Mouse (Mus musculus) bone marrow macrophage, adult 2 months (primary cell): Measurements from ENCODE around the gene Tpk1. TPM values are rescaled to one million over a fixed set of nuclear protein-coding genes. Genes with fewer than 3 reads are reported as not detected.
A peak's percentile ranks its signal among the peaks of the same experiment; 100 is the strongest.

Source experiments
- H3K27ac ChIP-seq: 2 replicates; pipeline ENCODE4 v1.5.1; 2012; ENCODE audit warnings: low read depth, low read length; ENCODE audit not compliant: insufficient read depth
- H3K4me1 ChIP-seq: 2 replicates; pipeline ENCODE4 v1.6.1; 2012; ENCODE audit warnings: low read length; ENCODE audit not compliant: control insufficient read depth, insufficient read depth
- H3K4me3 ChIP-seq: 2 replicates; pipeline ENCODE4 v1.5.1; 2012; ENCODE audit warnings: mild to moderate bottlenecking, low read length, moderate library complexity; ENCODE audit not compliant: insufficient read depth
- CTCF ChIP-seq: IDR thresholded peaks from 2 replicates; pipeline ENCODE4 v1.5.1; 2012; ENCODE audit warnings: low read depth, mild to moderate bottlenecking, low read length, moderate library complexity
- POLR2A ChIP-seq: IDR thresholded peaks from 2 replicates; pipeline ENCODE4 v1.6.1; 2012; ENCODE audit warnings: mild to moderate bottlenecking, low read depth, low read length, borderline replicate concordance
- polyA plus RNA-seq: library from polyadenylated mRNA; stranded (reverse); fragments of >200 nt; gene quantifications from 2 replicates; pipeline ENCODE4 v1.2.4, GENCODE M21; 2012; ENCODE audit not compliant: missing spikeins, insufficient read depth, insufficient read length

Gene Tpk1
- polyA plus RNA-seq, 1 experiment: 12.1 TPM

DNA sequence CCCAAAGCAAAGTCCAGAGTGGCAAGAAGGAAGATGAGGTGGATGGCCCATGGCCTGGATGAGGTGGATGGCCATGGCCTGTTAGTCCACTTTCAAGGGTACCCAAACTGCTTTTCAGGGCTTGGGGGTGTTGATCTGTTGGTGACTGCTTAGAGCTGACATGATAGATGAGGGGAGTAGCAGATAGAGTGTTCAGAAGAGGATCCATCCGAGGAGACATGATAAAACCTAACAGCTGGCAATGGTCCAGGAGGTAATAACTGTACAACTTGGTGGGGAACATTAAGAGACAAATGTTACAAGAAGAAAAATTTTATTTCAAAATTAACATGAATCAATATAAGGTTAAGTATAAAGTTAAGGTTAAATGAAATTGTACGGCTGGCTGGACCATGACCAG lies 4.9 kb upstream of the Tpk1 start:
- no peak overlapping the region for H3K4me3 ChIP-seq
- TF ChIP-seq CTCF (no peak), POLR2A (no peak)
- peaks cover 4% of the 10 kb centered on the region; the same call in 1 of the 2 replicates for H3K4me1 ChIP-seq
- no peak overlapping the region for H3K27ac ChIP-seq

DNA sequence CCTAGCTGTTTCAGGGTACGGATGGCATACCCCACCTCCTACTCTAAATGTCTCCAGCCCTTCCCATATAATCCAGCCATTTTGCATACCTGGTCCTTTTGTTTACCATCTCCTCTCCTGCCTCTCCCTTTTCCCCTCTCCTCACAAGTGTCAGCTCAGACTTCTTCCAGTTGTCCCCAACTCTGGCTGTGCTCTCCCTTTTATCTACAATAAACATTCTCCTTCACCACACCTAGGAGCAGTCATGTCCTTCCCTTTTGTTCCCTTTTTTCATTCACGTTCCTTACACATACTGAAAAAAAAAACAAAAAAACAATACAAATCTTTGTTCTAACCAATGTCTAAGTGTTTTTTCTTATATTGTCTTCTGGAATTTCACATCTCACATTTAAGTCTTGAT lies 1.6 kb upstream of the Tpk1 start:
- TF ChIP-seq POLR2A (no peak), CTCF (no peak)
- no peak overlapping the region for H3K27ac ChIP-seq
- H3K4me3 ChIP-seq: no peak overlapping the region
- peaks cover 4% of the 10 kb centered on the region; the same call in 1 of the 2 replicates for H3K4me1 ChIP-seq

DNA sequence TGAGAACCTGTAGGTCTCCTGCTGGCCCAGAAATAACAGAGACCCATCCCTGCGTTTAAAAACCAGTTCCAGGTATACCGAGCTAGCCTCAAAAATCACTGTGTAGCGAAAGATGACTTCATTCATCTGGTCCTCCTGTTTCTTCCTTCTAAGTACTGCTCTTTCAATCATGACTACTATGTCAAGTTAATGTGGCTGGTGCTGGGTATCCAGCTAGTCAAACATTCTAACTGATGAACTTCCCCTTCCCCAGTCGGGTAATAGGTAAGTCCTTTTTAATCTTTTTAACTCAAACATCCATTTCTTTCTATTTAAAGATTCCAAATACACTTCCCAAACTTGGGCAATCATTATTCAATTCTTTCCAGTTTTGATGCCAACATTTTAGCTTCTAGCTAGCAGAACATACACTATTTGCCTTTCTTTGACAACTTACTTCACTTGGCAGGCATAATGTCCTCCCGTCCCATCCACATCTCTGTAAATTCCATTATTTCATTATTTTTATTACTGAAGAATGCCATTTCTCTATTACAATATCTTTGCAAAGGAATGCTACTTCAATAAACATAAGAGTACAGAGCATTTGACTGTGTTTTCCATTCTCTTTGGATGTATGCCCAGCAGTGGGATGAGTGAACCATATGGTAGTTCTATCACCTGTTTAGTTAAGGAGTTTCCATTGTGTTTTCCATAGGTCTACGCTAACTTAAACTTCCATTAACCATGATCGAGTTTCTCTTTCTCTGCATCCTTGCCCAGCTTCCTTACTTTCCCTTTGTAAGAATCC lies 728 bp upstream of the Tpk1 start:
- H3K27ac ChIP-seq: 0 out of 2 replicates have a peak overlapping the region, but pooled peaks have one; percentile 65
- TF ChIP-seq CTCF: no peak
- no peak for TF ChIP-seq POLR2A
- peak overlapping the region; percentile 75; the same call in 1 of the 2 replicates for H3K4me3 ChIP-seq

DNA sequence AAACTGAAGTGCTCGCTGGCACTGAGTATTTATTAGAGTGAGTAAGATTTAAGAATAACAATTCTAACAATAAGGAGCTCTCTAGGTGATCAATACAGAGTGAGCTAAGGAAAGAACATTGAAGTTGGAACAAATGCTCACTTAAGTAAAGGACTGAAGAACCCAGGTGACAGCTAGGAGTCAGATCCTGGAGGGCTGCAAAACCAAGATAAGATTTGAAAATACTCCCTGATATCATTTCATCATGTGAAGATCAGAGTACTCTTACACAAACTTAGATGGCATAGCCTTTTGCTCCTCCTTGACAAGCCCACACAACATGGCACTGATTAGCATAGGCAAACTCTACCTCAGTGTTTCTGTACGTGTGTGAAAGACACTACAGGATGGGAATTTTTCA lies 4.3 kb downstream of the Tpk1 start:
- Histone ChIP-seq H3K27ac (no peak overlapping the region), H3K4me3 (no peak overlapping the region), H3K4me1 (peaks cover 6% of the 10 kb centered on the region; the same call in 1 of the 2 replicates)
- TF ChIP-seq POLR2A (no peak), CTCF (no peak)

More for the DNA sequence above, 728 bp upstream of the Tpk1 start:
- peaks cover 4% of the 10 kb centered on the region; the same call in 1 of the 2 replicates for H3K4me1 ChIP-seq

DNA sequence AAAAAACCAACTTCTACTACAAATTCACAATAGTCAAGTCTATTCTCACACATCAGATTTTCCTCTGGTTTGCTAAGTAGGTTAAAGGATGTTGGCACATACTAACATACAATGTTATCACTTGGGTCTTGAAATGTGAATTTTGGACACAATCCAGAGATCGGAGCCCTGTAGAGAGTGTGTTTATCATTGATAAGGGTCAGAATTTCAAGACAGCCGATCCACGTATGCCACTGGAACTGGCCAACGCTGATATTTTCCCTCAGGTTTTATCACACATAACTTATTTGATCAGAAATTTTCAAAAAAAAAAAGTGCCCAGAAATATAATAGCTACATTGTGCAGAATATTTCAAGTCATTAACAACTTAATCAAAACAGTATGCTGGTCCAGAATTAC lies 7.8 kb downstream of the Tpk1 start:
- Histone ChIP-seq H3K4me3 (no peak overlapping the region), H3K27ac (no peak overlapping the region), H3K4me1 (peaks cover 15% of the 10 kb centered on the region)
- TF ChIP-seq POLR2A: no peak
- TF ChIP-seq CTCF: no peak

DNA sequence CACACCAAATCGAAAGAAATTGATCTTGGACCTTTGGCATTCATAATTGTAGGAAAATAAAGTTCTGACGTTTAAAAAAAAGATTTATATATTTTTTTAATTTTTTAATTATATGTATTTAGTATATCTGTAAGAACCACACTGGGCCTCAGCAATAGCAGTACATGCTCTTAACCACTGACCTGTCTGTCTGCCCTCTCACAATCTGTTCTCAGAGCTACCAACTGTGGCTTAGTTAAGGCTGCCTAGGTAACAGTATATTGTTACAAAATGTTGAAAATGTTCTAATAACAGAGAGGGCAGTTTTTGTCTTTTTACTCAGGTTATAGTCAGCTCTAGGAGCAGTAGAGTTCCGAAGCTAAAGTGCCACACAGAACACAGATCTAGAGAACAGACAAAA lies 8.2 kb downstream of the Tpk1 start:
- no peak overlapping the region for H3K4me3 ChIP-seq
- TF ChIP-seq CTCF (no peak), POLR2A (no peak)
- H3K27ac ChIP-seq: no peak overlapping the region
- H3K4me1 ChIP-seq: peaks cover 15% of the 10 kb centered on the region

DNA sequence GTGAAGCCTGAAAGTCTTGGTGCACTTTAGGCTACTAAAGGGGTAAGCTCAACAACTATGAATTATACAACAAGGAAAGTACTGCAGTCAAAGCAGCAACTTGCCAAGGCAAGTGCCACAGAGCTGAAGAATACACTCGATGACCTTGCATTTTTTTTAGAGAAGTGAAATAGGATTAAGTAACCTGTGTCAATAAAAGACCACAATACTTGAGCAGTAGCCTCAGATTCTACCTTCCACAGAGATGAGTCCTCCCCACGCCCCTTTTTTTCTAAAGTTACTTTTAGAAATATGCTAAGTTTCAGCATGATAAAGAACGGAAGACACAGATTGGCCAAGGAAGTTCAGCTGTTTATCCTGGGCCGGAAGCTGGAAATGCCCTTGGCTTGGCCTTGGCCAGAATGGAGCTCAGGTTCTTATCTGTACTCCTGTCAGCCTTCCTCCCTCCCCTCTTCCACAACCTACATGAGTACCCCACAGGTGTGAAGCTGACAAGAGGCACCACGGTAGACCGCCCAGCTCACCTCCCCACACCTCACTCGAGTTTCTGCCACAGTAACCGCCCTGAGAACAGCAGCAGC lies 11.1 kb downstream of the Tpk1 start:
- no peak for TF ChIP-seq CTCF
- TF ChIP-seq POLR2A: no peak
- H3K4me1 ChIP-seq: peaks cover 15% of the 10 kb centered on the region
- no peak overlapping the region for H3K4me3 ChIP-seq
- peak overlapping the region; percentile 48 for H3K27ac ChIP-seq

DNA sequence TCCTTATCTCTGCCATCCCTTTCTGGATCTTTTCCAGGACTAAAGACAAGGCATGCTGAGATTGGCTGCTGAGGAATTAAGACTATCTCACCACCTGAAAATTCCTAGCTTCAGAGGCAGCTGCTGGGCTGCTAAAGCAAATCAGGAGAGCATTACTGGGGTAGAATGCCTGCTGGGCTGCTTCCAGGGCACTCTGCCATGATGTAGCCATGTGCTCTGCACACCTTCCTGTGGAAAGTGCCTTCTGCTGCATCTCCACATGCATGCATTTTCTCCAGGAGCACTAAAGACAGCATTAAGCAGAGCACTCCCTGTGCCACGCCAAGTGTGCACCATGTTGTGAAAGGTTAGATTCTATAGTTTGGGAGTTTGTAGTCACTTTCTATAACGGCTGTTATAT lies 16.6 kb downstream of the Tpk1 start:
- Histone ChIP-seq H3K27ac (no peak overlapping the region), H3K4me1 (peaks cover 10% of the 10 kb centered on the region), H3K4me3 (no peak overlapping the region)
- TF ChIP-seq CTCF (no peak), POLR2A (no peak)

DNA sequence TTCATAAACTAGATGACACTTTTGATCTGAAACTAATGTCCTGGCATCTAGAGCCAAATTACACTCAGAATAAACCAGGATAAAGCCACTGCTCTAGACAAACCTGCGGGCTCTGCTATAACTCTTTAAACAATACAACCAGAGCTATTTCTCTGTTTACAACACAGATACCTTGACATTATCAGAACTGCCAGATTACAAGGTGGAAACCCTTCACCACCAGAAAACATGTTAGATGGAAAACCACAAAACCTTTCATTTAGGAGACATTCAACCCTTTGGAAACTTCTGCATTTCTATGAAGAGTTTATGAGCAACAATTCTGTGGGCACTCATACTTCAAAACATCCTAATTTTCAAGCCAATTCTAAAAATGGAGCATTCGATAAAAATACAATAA lies 20.4 kb downstream of the Tpk1 start:
- H3K4me3 ChIP-seq: no peak overlapping the region
- TF ChIP-seq CTCF (no peak), POLR2A (no peak)
- H3K27ac ChIP-seq: no peak overlapping the region
- peaks cover 18% of the 10 kb centered on the region for H3K4me1 ChIP-seq

DNA sequence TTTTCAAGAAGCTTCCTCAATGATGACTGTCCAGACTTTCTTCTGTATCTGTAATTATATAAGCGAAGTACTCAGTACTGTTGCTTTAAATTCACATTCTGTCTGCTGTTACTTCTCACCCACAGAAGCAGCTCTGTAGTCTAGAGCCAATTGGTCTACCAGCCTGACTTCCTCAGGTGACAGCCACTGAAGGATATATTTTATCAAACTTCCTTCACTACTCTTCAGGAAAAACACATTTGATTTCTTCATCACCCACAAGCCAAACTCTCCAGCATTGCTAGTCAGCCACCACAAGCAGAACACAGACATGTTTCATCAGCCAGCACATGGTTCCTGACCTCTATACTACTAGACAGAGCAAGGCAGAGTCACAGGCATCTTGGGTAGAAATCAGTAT lies 21.0 kb downstream of the Tpk1 start:
- Histone ChIP-seq H3K4me1 (peaks cover 21% of the 10 kb centered on the region), H3K4me3 (no peak overlapping the region), H3K27ac (no peak overlapping the region)
- TF ChIP-seq POLR2A (no peak), CTCF (no peak)
